Mouse (Mus musculus) hindbrain, embryonic 10.5 days (tissue): ENCODE data around the gene Muc13. TPM values are rescaled to one million over a fixed set of nuclear protein-coding genes. Genes with fewer than 3 reads are reported as not detected.

Experiments used
- DNase-seq: peaks from one replicate; pipeline ENCODE4 v3.0.0-alpha.2; 2017; ENCODE audit warnings: low spot score
- H3K27ac ChIP-seq: fragments of 300-500 bp; sonication (generic); 2 replicates; pipeline ENCODE4 v1.5.1; 2016; ENCODE audit warnings: mild to moderate bottlenecking, moderate library complexity
- H3K27me3 ChIP-seq: fragments of 300-500 bp; sonication (generic); 2 replicates; pipeline ENCODE4 v1.6.1; 2016; ENCODE audit warnings: mild to moderate bottlenecking; ENCODE audit not compliant: poor library complexity, insufficient read depth, severe bottlenecking
- H3K36me3 ChIP-seq: fragments of 300-500 bp; sonication (generic); 2 replicates; pipeline ENCODE4 v1.6.1; 2016; ENCODE audit warnings: mild to moderate bottlenecking, moderate library complexity
- H3K4me1 ChIP-seq: fragments of 300-500 bp; sonication (generic); replicated peaks from 2 replicates; pipeline ENCODE4 v1.6.1; 2016; ENCODE audit warnings: mild to moderate bottlenecking
- H3K4me3 ChIP-seq: fragments of 300-500 bp; sonication (generic); 2 replicates; pipeline ENCODE4 v1.5.1; 2016; ENCODE audit warnings: mild to moderate bottlenecking, moderate library complexity
- H3K9me3 ChIP-seq: fragments of 300-500 bp; sonication (generic); 2 replicates; pipeline ENCODE4 v1.6.1; 2016; ENCODE audit warnings: mild to moderate bottlenecking, moderate library complexity
- WGBS: fragments of 180-500 bp; shearing (Covaris S2); methylation state at CpG from one replicate; pipeline ENCODE4 v1.1.7; 2016; 5-methylcytosine and 5-hydroxymethylcytosine counted together
- polyA plus RNA-seq: library from polyadenylated mRNA; unstranded; fragments of >200 nt; fragmentation: Nextera tagmentation; extraction: Ambion mirVana; gene quantifications from 2 replicates; pipeline ENCODE4 v1.2.1, GENCODE M21; 2016

Muc13 gene
- polyA plus RNA-seq, 1 experiment from 2014 or later: 0.09 TPM

DNA sequence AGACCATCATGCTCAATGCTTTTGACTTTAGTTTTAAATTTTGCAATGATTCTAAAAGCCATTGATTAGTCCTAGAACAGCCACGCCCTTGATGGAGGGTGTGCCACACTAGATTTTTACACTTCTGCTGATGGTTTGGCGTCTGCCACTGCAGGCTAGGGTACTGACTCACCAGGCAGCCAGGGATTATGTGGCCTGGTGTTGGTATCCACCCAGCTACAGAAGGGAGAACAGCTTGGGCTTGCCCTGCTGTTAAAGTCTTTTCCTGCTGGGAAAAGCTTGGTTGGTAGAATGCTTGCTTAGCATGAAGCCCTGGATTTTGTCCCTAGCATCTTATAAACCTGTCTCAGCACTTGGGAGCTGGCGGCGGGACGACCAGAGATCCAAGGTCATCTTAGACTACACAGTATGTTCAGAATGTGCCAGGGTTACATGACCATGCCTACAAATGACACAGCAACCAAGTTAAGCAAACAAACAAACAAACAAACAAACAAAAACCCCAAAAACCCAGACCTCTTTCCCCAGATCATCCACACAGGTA is 69.4 kb downstream of the Muc13 start:
- no peaks in the 10 kb centered on the region for H3K27me3 ChIP-seq
- no peak overlapping the region for H3K4me3 ChIP-seq
- WGBS: 81% methylated on average over 5 of the region's 5 CpGs
- no peaks in the 10 kb centered on the region for H3K36me3 ChIP-seq
- no peaks in the 10 kb centered on the region for H3K9me3 ChIP-seq
- H3K27ac ChIP-seq: no peak overlapping the region
- peaks cover 6% of the 10 kb centered on the region for H3K4me1 ChIP-seq
- DNase-seq: no peak

Other genes starting within 250 kb of the Muc13 start
- gene Heg1, start 109.7 kb upstream of the Muc13 start, polyA plus RNA-seq: 21.9 and 22.8 TPM in 2 replicates
- 24.2 and 30.3 TPM in 2 replicates for gene Itgb5, start 35.6 kb downstream of the Muc13 start, polyA plus RNA-seq
- gene Umps, start 173.0 kb downstream of the Muc13 start, polyA plus RNA-seq: 63.8 and 87.1 TPM in 2 replicates